ENCODE assay signal across 9 mouse cellular contexts in the genomic region with DNA sequence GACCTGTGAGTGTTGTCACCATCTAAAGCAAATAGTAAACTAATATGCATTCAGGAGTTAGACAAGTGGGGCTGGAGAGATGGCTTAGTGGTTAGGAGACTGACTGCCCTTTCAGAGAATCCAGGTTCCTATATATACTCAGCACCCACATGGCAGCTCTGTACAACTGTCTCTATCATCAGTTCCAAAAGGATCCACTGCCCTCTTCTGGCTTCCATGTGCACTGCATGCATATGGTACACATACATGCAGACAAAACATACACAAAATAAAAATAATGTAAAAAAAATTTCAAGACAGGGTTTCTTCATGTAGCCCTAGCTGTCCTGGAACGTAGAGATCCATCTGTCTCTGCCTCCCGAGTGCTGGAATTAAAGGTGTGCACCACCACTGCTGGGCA. TPM values are rescaled to one million over a fixed set of nuclear protein-coding genes. Genes with fewer than 3 reads are reported as not detected.
DNase-seq lines count a peak whose midpoint lies in the region; ATAC-seq and TF ChIP-seq lines count a peak whose summit lies in the region.
"Had no signal": no experiment of that assay in that cellular context is flagged by ENCODE, and none has a peak within 500 bp of the region (broad histone marks: within the 10 kb centered on the region; RNA-seq: fewer than 3 reads in every experiment).

No protein-coding gene starts in this region.

- ATAC-seq in erythroid progenitor cell, adult 5-6 weeks (replicated peaks; ENCODE audit: low FRiP score, poor library complexity, severe bottlenecking) = 0 out of 2 replicates have a peak, but pooled peaks have one; percentile 46
- ATAC-seq in midbrain, embryonic 11.5 days (ENCODE audit: low FRiP score) = no peak

- no peak for TF ChIP-seq POLR2A in thymus, adult 2 months (IDR thresholded peaks at IDR 0.05; ENCODE audit: control insufficient read depth, extremely low read depth, insufficient read depth, low read length, poor library complexity)

- no peak overlapping the region for H3K27ac ChIP-seq in thymus, adult 2 months (ENCODE audit: control insufficient read depth, insufficient read depth, low read length)
- H3K27ac ChIP-seq in midbrain, embryonic 11.5 days (ENCODE audit: low read depth, low read length) = no peak overlapping the region
- H3K27ac ChIP-seq: hindbrain, embryonic 15.5 days had no signal

- H3K9me3 ChIP-seq in midbrain, embryonic 11.5 days (ENCODE audit: control insufficient read depth, low read length) = no peaks in the 10 kb centered on the region
- H3K9me3 ChIP-seq: hindbrain, embryonic 15.5 days had no signal

- H3K4me2 ChIP-seq in midbrain, embryonic 11.5 days = no peak overlapping the region
- H3K4me2 ChIP-seq: hindbrain, embryonic 15.5 days had no signal

- H3K27me3 ChIP-seq in thymus, adult 2 months (ENCODE audit: control insufficient read depth, insufficient read depth, low read length) = no peaks in the 10 kb centered on the region
- H3K27me3 ChIP-seq in midbrain, embryonic 11.5 days (ENCODE audit: control insufficient read depth, insufficient read depth, low read length) = no peaks in the 10 kb centered on the region
- H3K27me3 ChIP-seq: hindbrain, embryonic 15.5 days had no signal

- TF ChIP-seq CTCF in thymus, adult 2 months (IDR thresholded peaks at IDR 0.05; ENCODE audit: borderline replicate concordance, control insufficient read depth, extremely low read depth, insufficient read depth, low read length, poor library complexity) = no peak

- peak; percentile 17 to 44 for DNase-seq in heart, postnatal 10 days
- DNase-seq in heart, postnatal 25 days (ENCODE audit: low spot score) = no peak
- peak; percentile 35 for DNase-seq in thymus, adult 2 months
- DNase-seq in thymus, adult 18-20 months = no peak
- peak; percentile 37 for DNase-seq in retina, embryonic 14.5 days (ENCODE audit: low spot score)
- no peak for DNase-seq in frontal cortex, postnatal 25 days (ENCODE audit: low spot score in 2 of 2)
- no peak for DNase-seq in midbrain, embryonic 11.5 days (ENCODE audit: low spot score, missing footprints)

- peaks cover 15% of the 10 kb centered on the region for H3K36me3 ChIP-seq in thymus, adult 2 months (ENCODE audit: control insufficient read depth, insufficient read depth, low read length)
- H3K36me3 ChIP-seq in midbrain, embryonic 11.5 days (ENCODE audit: control insufficient read depth, insufficient read depth, low read length) = peaks cover 20% of the 10 kb centered on the region

- intact Hi-C loops in heart, postnatal 10 days (cut with DNase I) = loop anchor here (2.0 to 5.0 kb wide), 2 partner anchors 160 to 248 kb away; no protein-coding TSS in a partner anchor
- intact Hi-C loops in heart, postnatal 25 days (cut with DNase I) = loop anchor here (5.0 to 10.0 kb wide), 2 partner anchors 160 to 248 kb away; no protein-coding TSS in a partner anchor

- no peak overlapping the region for H3K4me3 ChIP-seq in thymus, adult 2 months (ENCODE audit: control insufficient read depth, insufficient read depth, low read length)
- H3K4me3 ChIP-seq in midbrain, embryonic 11.5 days (ENCODE audit: low read depth, low read length) = no peak overlapping the region
- H3K4me3 ChIP-seq: hindbrain, embryonic 15.5 days had no signal

- H3K4me1 ChIP-seq in thymus, adult 2 months (replicated peaks; ENCODE audit: control insufficient read depth, insufficient read depth, low read length) = no peaks in the 10 kb centered on the region
- no peaks in the 10 kb centered on the region for H3K4me1 ChIP-seq in midbrain, embryonic 11.5 days (ENCODE audit: control insufficient read depth, insufficient read depth, low read length)
- H3K4me1 ChIP-seq: hindbrain, embryonic 15.5 days had no signal

- H3K9ac ChIP-seq in midbrain, embryonic 11.5 days (ENCODE audit: low read length) = no peak overlapping the region
- H3K9ac ChIP-seq: hindbrain, embryonic 15.5 days had no signal

- over 99% methylated on average over 2 of the region's 2 CpGs for WGBS in thymus, adult 2 months
- WGBS in midbrain, embryonic 11.5 days = 93% methylated on average over 2 of the region's 2 CpGs

RNA-seq across cellular contexts. Expression of a gene that starts 36.6 kb away (rescaled TPM):
- total RNA-seq in heart, postnatal 10 days (2021) = 10 to 100 TPM; 33.6 to 36.3 TPM
- total RNA-seq in heart, postnatal 25 days (2021) = 10 to 100 TPM; 26.6 to 26.7 TPM
- 32.1 and 40.6 TPM in 2 replicates for polyA plus RNA-seq in thymus, adult 2 months (2012; rRNA removed)
- 72.1 and 73.2 TPM in 2 replicates for total RNA-seq in erythroid progenitor cell, adult 5-6 weeks (2015; ENCODE audit: low replicate concordance)
- 52.5 and 87.7 TPM in 2 replicates for total RNA-seq in erythroid progenitor cell, adult 5-6 weeks (2017; ENCODE audit: low replicate concordance)
- polyA plus RNA-seq in midbrain, embryonic 11.5 days (2014; fragmentation: Nextera tagmentation; extraction: Ambion mirVana) = 44.4 and 46.4 TPM in 2 replicates

Comparison
In these comparisons a context has a peak if more than half of its experiments do, and no peak if none do; other contexts are left out.
1. DNase-seq: peak in heart, postnatal 10 days (2 of 2), thymus, adult 2 months (single experiment) and retina, embryonic 14.5 days (single experiment); none in heart, postnatal 25 days (single experiment), thymus, adult 18-20 months (0 of 2), frontal cortex, postnatal 25 days (0 of 2) and midbrain, embryonic 11.5 days (single experiment).